Mouse (Mus musculus) kidney, embryonic 15.5 days (tissue): ENCODE measurements around the gene Klhl31. TPM values are rescaled to one million over a fixed set of nuclear protein-coding genes. Genes with fewer than 3 reads are reported as not detected.

Experiments
- ATAC-seq: fragments of 200-750 bp; cut with Nextera tagmentation; replicated peaks from 2 replicates; pipeline ENCODE4 v1.8.0; 2017; ENCODE audit warnings: moderate TSS enrichment; ENCODE audit not compliant: low FRiP score
- H3K27ac ChIP-seq: fragments of 300-500 bp; sonication (generic); 2 replicates; pipeline ENCODE4 v1.5.1; 2015; ENCODE audit warnings: mild to moderate bottlenecking, inconsistent platforms
- H3K27me3 ChIP-seq: fragments of 300-500 bp; sonication (generic); 2 replicates; pipeline ENCODE4 v1.6.1; 2015; ENCODE audit warnings: inconsistent platforms
- H3K36me3 ChIP-seq: fragments of 300-500 bp; sonication (generic); 2 replicates; pipeline ENCODE4 v1.6.1; 2015; ENCODE audit warnings: inconsistent platforms
- H3K4me1 ChIP-seq: fragments of 300-500 bp; sonication (generic); 2 replicates; pipeline ENCODE4 v1.6.1; 2015; ENCODE audit warnings: inconsistent platforms
- H3K4me2 ChIP-seq: fragments of 300-500 bp; sonication (generic); 2 replicates; pipeline ENCODE4 v1.6.1; 2015; ENCODE audit warnings: moderate library complexity, mild to moderate bottlenecking, inconsistent platforms
- H3K4me3 ChIP-seq: fragments of 300-500 bp; sonication (generic); replicated peaks from 2 replicates; pipeline ENCODE4 v1.5.1; 2015; ENCODE audit warnings: mild to moderate bottlenecking, inconsistent platforms
- H3K9ac ChIP-seq: fragments of 300-500 bp; sonication (generic); 2 replicates; pipeline ENCODE4 v1.6.1; 2015; ENCODE audit warnings: mild to moderate bottlenecking, inconsistent platforms
- H3K9me3 ChIP-seq: fragments of 300-500 bp; sonication (generic); replicated peaks from 2 replicates; pipeline ENCODE4 v1.6.1; 2016; ENCODE audit warnings: inconsistent platforms
- WGBS: fragments of 180-500 bp; shearing (Covaris S2); methylation state at CpG from one replicate; pipeline ENCODE4 v1.1.7; 2015; ENCODE audit warnings: mixed read lengths; 5-methylcytosine and 5-hydroxymethylcytosine counted together
- polyA plus RNA-seq: library from polyadenylated mRNA; unstranded; fragments of >200 nt; fragmentation: Nextera tagmentation; extraction: Ambion mirVana; gene quantifications from 2 replicates; pipeline ENCODE4 v1.2.1, GENCODE M21; 2015

The Klhl31 gene
- polyA plus RNA-seq, 1 experiment from 2014 or later: 1.3 TPM

DNA sequence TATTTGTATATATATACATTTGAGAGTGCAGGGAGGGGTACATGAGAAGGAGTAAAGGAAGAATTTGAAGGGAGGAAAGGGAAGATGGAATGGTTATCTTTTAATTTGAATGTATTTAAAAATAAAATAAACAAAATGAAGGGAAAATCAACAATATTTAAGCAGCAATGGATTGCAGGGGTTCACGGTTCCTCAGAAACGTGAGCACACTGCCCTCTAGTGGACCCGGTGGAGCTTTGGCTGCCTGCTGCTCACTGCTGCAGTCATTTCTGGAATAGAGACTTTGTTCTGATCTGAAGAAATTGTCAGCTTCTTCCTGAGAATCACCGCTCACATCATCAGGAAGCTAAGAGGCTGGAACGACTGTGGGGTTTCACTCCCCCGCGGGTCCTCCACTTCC lies 28.5 kb upstream of the Klhl31 start:
- WGBS: 24% methylated on average over 7 of the region's 7 CpGs
- Histone ChIP-seq H3K4me1 (no peaks in the 10 kb centered on the region), H3K9me3 (no peaks in the 10 kb centered on the region), H3K9ac (no peak overlapping the region), H3K4me2 (no peak overlapping the region), H3K36me3 (no peaks in the 10 kb centered on the region), H3K4me3 (no peak overlapping the region), H3K27ac (no peak overlapping the region), H3K27me3 (no peaks in the 10 kb centered on the region)
- no peak; the same call in 1 of the 2 replicates for ATAC-seq

DNA sequence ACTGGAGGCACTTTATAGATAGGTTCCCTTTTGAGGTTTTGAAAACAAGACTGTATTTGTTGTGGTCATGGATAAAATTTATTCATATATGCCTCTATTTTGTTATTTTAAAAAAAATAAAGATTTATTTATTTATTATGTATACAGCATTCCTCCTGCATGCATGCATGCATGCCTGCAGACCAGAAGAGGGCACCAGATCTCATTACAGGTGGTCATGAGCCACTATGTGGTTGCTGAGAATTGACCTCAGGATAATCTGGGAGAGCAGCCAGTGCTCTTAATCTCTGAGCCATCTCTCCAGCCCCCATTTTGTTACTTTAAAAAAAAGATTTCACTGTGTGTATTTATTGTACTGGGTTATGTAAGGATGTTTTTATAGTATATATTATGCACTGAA lies 25.5 kb upstream of the Klhl31 start:
- no peak overlapping the region for H3K4me2 ChIP-seq
- no peak overlapping the region for H3K9ac ChIP-seq
- H3K27ac ChIP-seq: no peak overlapping the region
- ATAC-seq: no peak
- H3K36me3 ChIP-seq: no peaks in the 10 kb centered on the region
- no peaks in the 10 kb centered on the region for H3K27me3 ChIP-seq
- H3K9me3 ChIP-seq: no peaks in the 10 kb centered on the region
- no peaks in the 10 kb centered on the region for H3K4me1 ChIP-seq
- H3K4me3 ChIP-seq: no peak overlapping the region

DNA sequence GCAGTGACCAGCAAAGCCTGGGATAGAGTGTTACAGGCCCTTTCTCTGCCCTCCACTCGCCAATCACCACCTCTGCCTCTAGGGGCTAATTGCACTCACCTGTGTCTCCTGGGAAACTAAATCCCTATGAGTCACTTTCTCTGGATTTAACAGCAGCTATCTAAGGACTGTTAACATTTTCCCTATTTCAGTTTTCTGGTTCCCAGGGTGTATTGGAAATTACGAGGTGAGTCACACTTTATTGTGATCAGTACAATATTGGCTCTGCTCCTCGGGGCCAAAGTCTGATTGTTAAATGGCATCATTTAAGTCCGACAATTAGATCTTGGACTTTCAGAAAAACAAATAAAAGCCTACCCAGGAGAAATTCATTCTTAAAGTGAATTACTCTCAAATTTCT lies 24.0 kb upstream of the Klhl31 start:
- Histone ChIP-seq H3K27me3 (no peaks in the 10 kb centered on the region), H3K9ac (no peak overlapping the region), H3K4me1 (no peaks in the 10 kb centered on the region), H3K27ac (no peak overlapping the region), H3K4me2 (no peak overlapping the region), H3K36me3 (no peaks in the 10 kb centered on the region), H3K4me3 (no peak overlapping the region), H3K9me3 (no peaks in the 10 kb centered on the region)
- WGBS: 74% methylated on average over 4 of the region's 4 CpGs
- ATAC-seq: no peak

DNA sequence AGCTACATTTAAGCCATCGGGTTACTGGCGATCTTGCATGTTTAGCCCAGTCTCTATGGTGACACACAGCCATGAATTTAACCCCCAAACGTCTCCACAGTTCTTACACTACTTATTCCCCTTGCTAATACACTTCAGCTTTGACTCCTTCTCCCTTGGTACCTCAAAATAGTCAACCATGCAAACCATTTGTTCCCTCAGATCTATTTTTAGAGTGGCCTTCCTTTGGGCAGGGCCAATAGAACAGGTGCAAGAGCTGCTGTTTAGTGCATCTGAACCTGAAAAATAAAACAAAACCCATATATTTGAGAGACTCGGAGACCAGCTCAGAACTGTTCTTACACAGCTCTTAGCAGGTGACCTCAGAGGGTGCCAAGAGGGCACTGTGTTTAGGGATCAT lies 20.4 kb upstream of the Klhl31 start:
- no peaks in the 10 kb centered on the region for H3K36me3 ChIP-seq

DNA sequence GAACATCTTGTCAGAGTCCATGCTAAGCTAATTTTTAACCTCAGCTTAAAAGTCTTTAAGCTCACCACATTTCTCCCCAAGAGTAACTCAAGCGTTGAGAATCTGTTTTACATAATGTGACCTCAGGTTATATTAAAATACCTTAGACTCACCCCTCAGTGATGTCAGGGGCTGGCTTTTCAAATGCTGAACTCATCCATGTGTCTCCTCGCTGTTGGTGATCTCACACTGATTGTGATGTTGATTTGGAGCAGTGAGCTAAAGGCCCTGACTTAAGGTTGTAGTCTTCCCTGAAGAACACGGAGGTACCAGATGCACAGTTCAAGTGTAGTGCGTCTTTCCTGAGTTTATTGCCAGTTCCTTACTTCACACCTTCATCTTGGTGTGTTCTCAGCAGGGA lies 19.5 kb upstream of the Klhl31 start:
- H3K27ac ChIP-seq: no peak overlapping the region
- no peak overlapping the region for H3K9ac ChIP-seq
- H3K9me3 ChIP-seq: 0 out of 2 replicates have a peak, but pooled peaks cover 4% of the 10 kb centered on the region
- no peaks in the 10 kb centered on the region for H3K27me3 ChIP-seq
- H3K4me3 ChIP-seq: no peak overlapping the region
- H3K36me3 ChIP-seq: no peaks in the 10 kb centered on the region
- no peaks in the 10 kb centered on the region for H3K4me1 ChIP-seq
- WGBS: 37% methylated on average over 4 of the region's 4 CpGs
- no peak for ATAC-seq
- no peak overlapping the region for H3K4me2 ChIP-seq

More for the DNA sequence above, 20.4 kb upstream of the Klhl31 start:
- no peaks in the 10 kb centered on the region for H3K27me3 ChIP-seq
- no peak overlapping the region for H3K4me2 ChIP-seq
- H3K9me3 ChIP-seq: 0 out of 2 replicates have a peak, but pooled peaks cover 4% of the 10 kb centered on the region
- ATAC-seq: no peak
- no peak overlapping the region for H3K4me3 ChIP-seq
- H3K9ac ChIP-seq: no peak overlapping the region
- H3K4me1 ChIP-seq: no peaks in the 10 kb centered on the region
- WGBS: 58% methylated on average over 4 of the region's 4 CpGs
- no peak overlapping the region for H3K27ac ChIP-seq

DNA sequence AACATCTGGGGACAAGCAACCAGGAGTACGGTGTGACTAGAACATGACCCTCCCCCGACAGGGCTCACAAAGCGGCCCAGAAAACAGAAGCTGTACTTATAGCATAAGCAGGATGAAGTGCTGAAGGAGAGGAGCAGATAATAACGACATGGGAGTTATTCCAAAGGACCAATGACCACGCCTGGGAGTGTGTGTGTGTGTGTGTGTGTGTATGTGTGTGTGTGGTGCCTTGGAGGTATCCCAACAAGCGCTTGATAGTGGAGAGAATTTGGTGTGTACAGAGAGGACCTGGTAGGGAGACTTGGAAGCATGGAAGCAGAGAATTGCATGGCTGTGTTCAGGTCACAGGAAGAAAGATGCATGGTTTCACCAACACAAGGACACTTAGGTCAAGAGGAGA lies 18.5 kb upstream of the Klhl31 start:
- Histone ChIP-seq H3K9ac (no peak overlapping the region), H3K9me3 (0 out of 2 replicates have a peak, but pooled peaks cover 4% of the 10 kb centered on the region), H3K36me3 (no peaks in the 10 kb centered on the region), H3K4me1 (peaks cover 1% of the 10 kb centered on the region; the same call in 1 of the 2 replicates), H3K4me2 (no peak overlapping the region), H3K4me3 (no peak overlapping the region), H3K27me3 (no peaks in the 10 kb centered on the region), H3K27ac (no peak overlapping the region)
- no peak for ATAC-seq
- WGBS: 74% methylated on average over 6 of the region's 6 CpGs

DNA sequence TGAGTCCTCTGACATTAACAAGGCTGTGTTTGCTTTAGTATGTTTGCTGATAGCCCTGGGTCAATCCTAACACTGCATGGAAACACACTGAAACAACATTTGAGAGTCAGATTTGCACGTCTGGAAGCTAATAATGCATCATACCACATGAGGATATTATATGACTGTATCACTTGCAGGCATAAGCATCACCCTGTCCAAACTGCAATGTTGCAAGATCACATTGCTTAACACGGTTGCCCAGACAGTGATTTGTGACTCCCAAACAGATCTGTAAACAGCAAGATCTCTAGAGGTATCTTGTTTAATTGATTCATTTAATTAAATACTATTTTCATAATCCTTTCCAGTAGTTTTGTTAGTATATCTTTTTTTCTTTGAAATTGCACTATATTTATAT lies 17.9 kb upstream of the Klhl31 start:
- Histone ChIP-seq H3K36me3 (no peaks in the 10 kb centered on the region), H3K27me3 (no peaks in the 10 kb centered on the region), H3K27ac (no peak overlapping the region), H3K4me3 (no peak overlapping the region), H3K9ac (no peak overlapping the region), H3K9me3 (0 out of 2 replicates have a peak, but pooled peaks cover 4% of the 10 kb centered on the region), H3K4me2 (no peak overlapping the region), H3K4me1 (peaks cover 4% of the 10 kb centered on the region; the same call in 1 of the 2 replicates)
- no peak for ATAC-seq
- WGBS: 55% methylated on average over 2 of the region's 2 CpGs

DNA sequence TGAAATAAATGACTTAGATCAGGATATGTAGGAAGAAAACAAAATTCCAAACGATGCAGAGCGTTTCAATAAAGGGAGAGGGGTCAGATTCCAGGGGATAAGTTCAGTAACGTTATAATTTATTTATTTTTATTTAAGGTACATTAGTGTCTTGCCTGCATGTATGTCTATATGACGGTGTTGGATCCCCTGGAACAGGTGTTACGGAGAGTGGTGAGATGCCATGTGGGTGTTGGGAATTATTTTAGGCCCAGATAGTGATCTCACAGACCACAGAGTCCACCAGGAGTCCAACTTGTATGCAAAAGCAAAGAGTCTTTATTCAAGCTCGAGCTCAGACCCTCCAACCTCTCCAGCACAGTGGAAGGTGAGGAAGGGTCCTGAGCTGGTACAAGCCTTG lies 16.2 kb upstream of the Klhl31 start:
- Histone ChIP-seq H3K36me3 (no peaks in the 10 kb centered on the region), H3K27me3 (no peaks in the 10 kb centered on the region), H3K9me3 (0 out of 2 replicates have a peak, but pooled peaks cover 4% of the 10 kb centered on the region), H3K4me3 (no peak overlapping the region), H3K4me2 (no peak overlapping the region), H3K9ac (no peak overlapping the region), H3K27ac (no peak overlapping the region), H3K4me1 (peaks cover 4% of the 10 kb centered on the region; the same call in 1 of the 2 replicates)
- 90% methylated on average over 6 of the region's 6 CpGs for WGBS
- ATAC-seq: no peak

DNA sequence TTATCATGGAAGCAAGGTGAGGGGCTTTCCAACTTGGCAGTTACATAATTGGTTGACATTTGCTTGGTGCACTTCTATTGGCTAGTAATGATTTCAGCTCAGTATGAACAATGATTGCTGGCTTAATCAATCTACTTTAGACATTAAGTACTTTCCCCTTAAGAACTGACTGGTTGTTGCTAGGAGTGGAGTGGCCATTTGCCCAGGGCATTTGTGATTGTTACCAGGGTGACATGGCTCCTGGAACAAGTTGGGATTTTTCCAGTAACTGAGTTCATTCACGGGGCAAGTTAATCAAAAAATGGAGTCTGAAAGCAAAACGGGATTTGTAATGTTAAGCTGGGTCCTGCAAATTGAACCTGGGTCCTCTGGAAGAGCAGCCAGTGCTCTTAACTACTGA lies 15.8 kb upstream of the Klhl31 start:
- Histone ChIP-seq H3K36me3 (no peaks in the 10 kb centered on the region), H3K9ac (no peak overlapping the region), H3K9me3 (0 out of 2 replicates have a peak, but pooled peaks cover 4% of the 10 kb centered on the region), H3K4me3 (no peak overlapping the region), H3K4me1 (peaks cover 4% of the 10 kb centered on the region; the same call in 1 of the 2 replicates), H3K27me3 (no peaks in the 10 kb centered on the region), H3K4me2 (no peak overlapping the region), H3K27ac (no peak overlapping the region)
- 67% methylated on average over 2 of the region's 2 CpGs for WGBS
- ATAC-seq: no peak

DNA sequence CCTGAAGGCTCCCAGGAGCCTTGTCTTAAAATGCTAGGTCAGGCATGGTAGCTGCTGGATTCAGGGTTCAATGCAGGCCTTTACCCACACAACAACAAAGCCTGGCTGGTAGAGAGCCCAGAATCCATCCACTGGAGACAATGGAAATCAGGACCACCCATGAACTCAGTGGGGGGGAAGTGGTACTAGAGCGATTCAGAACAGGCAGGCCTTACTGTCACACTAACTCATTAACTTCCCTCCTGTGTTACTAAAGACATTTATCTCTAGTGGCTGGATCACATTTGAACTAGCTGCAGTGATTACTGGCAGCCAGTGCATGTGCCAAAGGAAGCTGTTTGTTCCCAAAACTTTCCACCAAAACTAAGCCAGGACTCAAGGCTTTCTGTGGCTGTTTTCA lies 13.4 kb upstream of the Klhl31 start:
- Histone ChIP-seq H3K4me3 (no peak overlapping the region), H3K9me3 (0 out of 2 replicates have a peak, but pooled peaks cover 4% of the 10 kb centered on the region), H3K4me2 (no peak overlapping the region), H3K27me3 (no peaks in the 10 kb centered on the region), H3K36me3 (no peaks in the 10 kb centered on the region), H3K27ac (no peak overlapping the region), H3K9ac (no peak overlapping the region), H3K4me1 (peaks cover 4% of the 10 kb centered on the region; the same call in 1 of the 2 replicates)
- 36% methylated on average over 1 of the region's 1 CpGs for WGBS
- no peak; the same call in 1 of the 2 replicates for ATAC-seq

DNA sequence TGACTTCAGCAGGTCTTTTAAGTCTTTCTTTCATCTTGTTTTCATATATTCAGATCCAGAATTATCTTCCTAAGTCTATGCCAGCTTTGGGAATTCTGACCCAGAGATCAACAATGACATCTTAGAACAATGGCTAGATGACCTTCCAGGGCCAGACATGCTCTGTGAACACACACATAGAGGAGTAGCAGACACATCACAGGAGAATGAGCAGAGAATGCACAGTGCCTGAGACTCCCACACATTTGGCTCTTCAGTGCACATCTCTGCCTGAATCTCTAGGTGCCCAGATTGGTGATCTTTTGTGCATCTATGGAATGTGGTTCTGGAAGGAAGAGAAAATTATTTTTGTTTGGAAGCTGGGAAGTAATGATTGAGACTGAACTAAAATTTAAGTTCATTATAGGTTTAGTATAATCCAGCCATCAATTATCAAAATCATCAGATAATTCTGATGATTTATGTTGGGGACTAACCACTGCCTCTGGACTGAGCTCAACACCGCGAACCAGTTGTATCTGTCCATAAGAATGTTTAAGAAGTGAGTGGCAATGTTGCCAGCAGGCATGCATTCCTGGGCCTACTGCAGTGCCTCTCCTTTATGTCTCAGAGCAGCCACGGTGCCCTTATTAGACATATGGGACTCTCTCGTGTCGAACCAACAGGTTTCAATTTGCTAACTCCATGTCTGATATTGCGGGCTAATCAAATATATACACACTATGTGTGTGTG lies 12.8 kb upstream of the Klhl31 start:
- peaks cover 4% of the 10 kb centered on the region; the same call in 1 of the 2 replicates for H3K4me1 ChIP-seq
- H3K27me3 ChIP-seq: no peaks in the 10 kb centered on the region
- WGBS: 76% methylated on average over 6 of the region's 6 CpGs
- H3K9ac ChIP-seq: no peak overlapping the region
- no peak overlapping the region for H3K27ac ChIP-seq
- H3K4me2 ChIP-seq: no peak overlapping the region
- ATAC-seq: peak; percentile 62; the same call in 1 of the 2 replicates
- H3K9me3 ChIP-seq: 0 out of 2 replicates have a peak, but pooled peaks cover 4% of the 10 kb centered on the region
- no peaks in the 10 kb centered on the region for H3K36me3 ChIP-seq
- H3K4me3 ChIP-seq: no peak overlapping the region

DNA sequence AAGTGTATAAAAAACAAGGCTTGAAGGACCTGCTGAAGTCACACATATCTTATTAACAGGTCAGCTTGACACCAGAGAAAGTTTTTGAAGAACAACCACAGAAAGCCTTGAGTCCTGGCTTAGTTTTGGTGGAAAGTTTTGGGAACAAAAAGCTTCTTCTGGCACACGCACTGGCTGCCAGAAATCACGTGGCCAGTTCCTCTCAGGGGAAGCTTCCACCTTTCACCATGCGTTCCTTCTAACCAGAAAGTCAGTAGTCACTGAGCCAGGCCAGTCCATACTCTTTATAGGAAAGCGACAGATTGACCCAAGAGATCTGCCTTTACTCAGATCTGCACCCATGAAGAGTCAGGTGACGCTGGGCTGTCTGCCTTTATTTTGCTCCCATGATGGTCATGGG lies 12.1 kb upstream of the Klhl31 start:
- no peak for ATAC-seq
- no peak overlapping the region for H3K27ac ChIP-seq
- H3K4me1 ChIP-seq: peaks cover 4% of the 10 kb centered on the region; the same call in 1 of the 2 replicates
- H3K36me3 ChIP-seq: no peaks in the 10 kb centered on the region
- H3K9me3 ChIP-seq: 0 out of 2 replicates have a peak, but pooled peaks cover 4% of the 10 kb centered on the region
- no peak overlapping the region for H3K9ac ChIP-seq
- no peak overlapping the region for H3K4me3 ChIP-seq
- WGBS: 86% methylated on average over 5 of the region's 5 CpGs
- H3K27me3 ChIP-seq: no peaks in the 10 kb centered on the region
- H3K4me2 ChIP-seq: no peak overlapping the region
